ENCODE assay signal across 8 mouse cellular contexts in genomic region chr19:53945171-53946042, GRCm38 (mm10). TPM values are rescaled to one million over a fixed set of nuclear protein-coding genes. Genes with fewer than 3 reads are reported as not detected.
A peak's percentile ranks its signal among the peaks of the same experiment; 100 is the strongest.
DNase-seq lines count a peak whose midpoint lies in the region; ATAC-seq lines count a peak whose summit lies in the region.

No protein-coding gene starts in this region.

- peak; percentile 30 for ATAC-seq in hindbrain, embryonic 11.5 days (ENCODE audit: low FRiP score)
- no peak for ATAC-seq in inflammation-experienced regulatory T-cells, adult 6 months

- peak overlapping the region; percentile 87 for H3K4me3 ChIP-seq in hindbrain, embryonic 11.5 days (ENCODE audit: low read depth, low read length)
- H3K4me3 ChIP-seq in midbrain, embryonic 10.5 days = peak overlapping the region; percentile 92

- 2% methylated on average over 29 of the region's 69 CpGs for WGBS in hindbrain, embryonic 11.5 days
- under 1% methylated on average over 62 of the region's 69 CpGs for whole genome bisulfite sequencing in midbrain, embryonic 10.5 days

- peak overlapping the region; percentile 94 for H3K27ac ChIP-seq in hindbrain, embryonic 11.5 days (ENCODE audit: low read depth, low read length)
- peak overlapping the region; percentile 97 for H3K27ac ChIP-seq in midbrain, embryonic 10.5 days (replicated peaks)

- peak; percentile 65 for DNase-seq in NIH3T3 (ENCODE audit: low read depth)
- DNase-seq in cerebellum, adult 8-10 months = peak; percentile 51
- DNase-seq in forelimb bud, embryonic 11.5 days (ENCODE audit: low read depth, low spot score) = peak; percentile 74
- peak; percentile 77 for DNase-seq in hindbrain, embryonic 11.5 days (ENCODE audit: low spot score)
- DNase-seq in left cerebral cortex, postnatal 10 days (ENCODE audit: extremely low spot score in 1 of 2, low spot score in 2 of 2) = peak; percentile 23 to 73
- DNase-seq in midbrain, embryonic 10.5 days (ENCODE audit: low spot score) = peak; percentile 80
- DNase-seq in spleen, adult 12 weeks (ENCODE audit: low spot score) = peak; percentile 33

- peak overlapping the region; percentile 49 for H3K4me2 ChIP-seq in hindbrain, embryonic 11.5 days (replicated peaks; ENCODE audit: low read depth, low read length)

- no peaks in the 10 kb centered on the region for H3K27me3 ChIP-seq in hindbrain, embryonic 11.5 days (ENCODE audit: control insufficient read depth, insufficient read depth, low read length)
- no peaks in the 10 kb centered on the region for H3K27me3 ChIP-seq in midbrain, embryonic 10.5 days (ENCODE audit: low read depth, poor library complexity, severe bottlenecking)

- no peaks in the 10 kb centered on the region; the same call in 1 of the 2 replicates for H3K4me1 ChIP-seq in hindbrain, embryonic 11.5 days (replicated peaks; ENCODE audit: control insufficient read depth, insufficient read depth, low read length)
- H3K4me1 ChIP-seq in midbrain, embryonic 10.5 days = peaks cover 32% of the 10 kb centered on the region

- no peaks in the 10 kb centered on the region for H3K9me3 ChIP-seq in hindbrain, embryonic 11.5 days (ENCODE audit: control insufficient read depth, low read length)
- no peaks in the 10 kb centered on the region for H3K9me3 ChIP-seq in midbrain, embryonic 10.5 days (replicated peaks)

- intact Hi-C loops in left cerebral cortex, postnatal 10 days (cut with DNase I) = loop anchor here (10.0 kb wide), 1 partner anchor 1249 kb away; no protein-coding TSS in a partner anchor

- H3K36me3 ChIP-seq in hindbrain, embryonic 11.5 days (ENCODE audit: control insufficient read depth, insufficient read depth, low read length) = no peaks in the 10 kb centered on the region
- H3K36me3 ChIP-seq in midbrain, embryonic 10.5 days = peaks cover 9% of the 10 kb centered on the region

- H3K9ac ChIP-seq in hindbrain, embryonic 11.5 days (ENCODE audit: low read depth, low read length) = peak overlapping the region; percentile 93

RNA-seq across cellular contexts. Expression of gene Bbip1, which starts 1.0 kb away (rescaled TPM):
- polyA plus RNA-seq in hindbrain, embryonic 11.5 days (2014; fragmentation: Nextera tagmentation; extraction: Ambion mirVana) = 139 and 142 TPM in 2 replicates
- 10 to 100 TPM; 91.5 to 94.5 TPM for total RNA-seq in left cerebral cortex, postnatal 10 days (2021)
- polyA plus RNA-seq in midbrain, embryonic 10.5 days (2016; fragmentation: Nextera tagmentation; extraction: Ambion mirVana) = 121 and 125 TPM in 2 replicates
- 100 to 1,000 TPM; 120 to 123 (median 121) TPM for polyA plus RNA-seq in inflammation-experienced regulatory T-cells, adult 6 months (2017; shearing (Covaris generic))

RNA-seq across cellular contexts. Expression of gene Shoc2, which starts 1.3 kb away (rescaled TPM):
- polyA plus RNA-seq in hindbrain, embryonic 11.5 days (2014; fragmentation: Nextera tagmentation; extraction: Ambion mirVana) = 80.9 and 81.1 TPM in 2 replicates
- 10 to 100 TPM; 58.6 to 59.2 TPM for total RNA-seq in left cerebral cortex, postnatal 10 days (2021)
- polyA plus RNA-seq in midbrain, embryonic 10.5 days (2016; fragmentation: Nextera tagmentation; extraction: Ambion mirVana) = 59.0 and 65.0 TPM in 2 replicates
- polyA plus RNA-seq in inflammation-experienced regulatory T-cells, adult 6 months (2017; shearing (Covaris generic)) = 10 to 100 TPM; 74.2 to 76.2 (median 74.6) TPM

RNA-seq across cellular contexts. Expression of gene Pdcd4, which starts 53.4 kb away (rescaled TPM):
- polyA plus RNA-seq in hindbrain, embryonic 11.5 days (2014; fragmentation: Nextera tagmentation; extraction: Ambion mirVana) = 66.9 and 82.4 TPM in 2 replicates
- total RNA-seq in left cerebral cortex, postnatal 10 days (2021) = 100 to 1,000 TPM in 1 of 2 experiments, 10 to 100 TPM in 1; 92.7 to 103 TPM
- 48.8 and 57.6 TPM in 2 replicates for polyA plus RNA-seq in midbrain, embryonic 10.5 days (2016; fragmentation: Nextera tagmentation; extraction: Ambion mirVana)
- 100 to 1,000 TPM; 405 to 678 (median 450) TPM for polyA plus RNA-seq in inflammation-experienced regulatory T-cells, adult 6 months (2017; shearing (Covaris generic))
